Mouse (Mus musculus) ovary, adult 18-20 months (tissue): ENCODE data around the gene Vps26a.

Experiments
- DNase-seq: peaks from one replicate; pipeline ENCODE4 v3.0.0; 2022; ENCODE audit warnings: low spot score, mixed read lengths

Vps26a gene

GRCm38 (mm10) chr10:62418831-62419356, 67.7 kb downstream of the Vps26a start:
- DNase-seq: no peak

- no peak for DNase-seq
These were observed 73.0 kb downstream of the Vps26a start for GRCm38 (mm10) chr10:62413606-62413982.

GRCm38 (mm10) chr10:62412906-62413605, 73.5 kb downstream of the Vps26a start:
- DNase-seq: no peak

- DNase-seq: no peak
These were observed 74.9 kb downstream of the Vps26a start for GRCm38 (mm10) chr10:62411431-62412410.

- DNase-seq: peak; percentile 27
These were observed 75.7 kb downstream of the Vps26a start for GRCm38 (mm10) chr10:62410943-62411342.
